9 mouse cellular contexts compared by ENCODE assay signal in genomic region chr5:124184898-124185701, GRCm38 (mm10).
DNase-seq lines count a peak whose midpoint lies in the region; ATAC-seq and TF ChIP-seq lines count a peak whose summit lies in the region.
"Had no signal": no experiment of that assay in that cellular context is flagged by ENCODE, and none has a peak within 500 bp of the region (broad histone marks: within the 10 kb centered on the region; RNA-seq: fewer than 3 reads in every experiment).

No protein-coding gene starts in this region.

- H3K4me1 ChIP-seq in heart, embryonic 12.5 days (replicated peaks) = peaks cover 71% of the 10 kb centered on the region
- H3K4me1 ChIP-seq in heart, postnatal 0 days (ENCODE audit: control insufficient read depth, insufficient read depth) = peaks cover 61% of the 10 kb centered on the region
- H3K4me1 ChIP-seq in lung, adult 2 months (ENCODE audit: control insufficient read depth, insufficient read depth, low read length) = peaks cover 27% of the 10 kb centered on the region

- no peak for TF ChIP-seq POLR2A in lung, adult 2 months (IDR thresholded peaks at IDR 0.05; ENCODE audit: borderline replicate concordance, extremely low read depth, low read depth, low read length)

- WGBS in heart, embryonic 12.5 days = 25% methylated on average over 15 of the region's 15 CpGs
- WGBS in heart, postnatal 0 days = 25% methylated on average over 15 of the region's 15 CpGs
- WGBS in lung, adult 2 months = 47% methylated on average over 15 of the region's 15 CpGs

- H3K9me3 ChIP-seq in heart, embryonic 12.5 days (replicated peaks) = no peaks in the 10 kb centered on the region
- no peaks in the 10 kb centered on the region for H3K9me3 ChIP-seq in heart, postnatal 0 days (replicated peaks; ENCODE audit: control insufficient read depth, low read length)

- H3K4me2 ChIP-seq in heart, embryonic 12.5 days = peak overlapping the region; percentile 58
- peak overlapping the region; percentile 42; the same call in 1 of the 2 replicates for H3K4me2 ChIP-seq in heart, postnatal 0 days (ENCODE audit: low read depth, low read length)

- TF ChIP-seq CTCF in heart, postnatal 0 days (IDR thresholded peaks at IDR 0.05; ENCODE audit: low read depth) = no peak
- no peak for TF ChIP-seq CTCF in lung, adult 2 months (IDR thresholded peaks at IDR 0.05; ENCODE audit: insufficient read depth, low read length)

- peak overlapping the region; percentile 6; the same call in 1 of the 2 replicates for H3K4me3 ChIP-seq in heart, embryonic 12.5 days
- H3K4me3 ChIP-seq in heart, postnatal 0 days (ENCODE audit: low read depth, low read length) = peak overlapping the region; percentile 17; the same call in 1 of the 2 replicates
- H3K4me3 ChIP-seq in lung, adult 2 months (replicated peaks; ENCODE audit: extremely low read depth, low read depth, low read length) = no peak overlapping the region

- TF ChIP-seq EP300 in heart, postnatal 0 days (IDR thresholded peaks at IDR 0.05; ENCODE audit: low read depth) = no peak

- H3K9ac ChIP-seq in heart, embryonic 12.5 days = peak overlapping the region; percentile 70
- H3K9ac ChIP-seq in heart, postnatal 0 days (replicated peaks; ENCODE audit: low read depth, low read length) = peak overlapping the region; percentile 51; the same call in 1 of the 2 replicates

- H3K27me3 ChIP-seq in heart, embryonic 12.5 days (replicated peaks) = no peaks in the 10 kb centered on the region
- no peaks in the 10 kb centered on the region for H3K27me3 ChIP-seq in heart, postnatal 0 days (ENCODE audit: control insufficient read depth, insufficient read depth, low read length)

- H3K27ac ChIP-seq in heart, embryonic 12.5 days (ENCODE audit: poor library complexity, severe bottlenecking) = peak overlapping the region; percentile 93
- peak overlapping the region; percentile 83 for H3K27ac ChIP-seq in heart, postnatal 0 days (ENCODE audit: low read depth)

- intact Hi-C loops in heart, postnatal 25 days (cut with DNase I) = no loop called here

- DNase-seq in heart, postnatal 25 days (ENCODE audit: low spot score) = no peak
- DNase-seq in T-cell, adult 2 months (ENCODE audit: low spot score) = peak; percentile 54
- DNase-seq in heart, postnatal 0 days (ENCODE audit: low spot score) = no peak
- peak; percentile 82 for DNase-seq in naive thymus-derived CD4-positive, alpha-beta T cell, adult 2 months (ENCODE audit: low read depth)
- no peak for DNase-seq in ovary, adult 18-20 months (ENCODE audit: low spot score)
- DNase-seq in lung, adult 2 months = no peak
- no peak for DNase-seq in natural killer cell, adult 2 months (ENCODE audit: low spot score in 2 of 2)
- DNase-seq: embryo, embryonic 11 days had no signal

- ATAC-seq in heart, embryonic 12.5 days (ENCODE audit: insufficient number of reproducible peaks, low FRiP score) = no peak
- 0 out of 2 replicates have a peak, but pooled peaks have one; percentile 17 for ATAC-seq in heart, postnatal 0 days (ENCODE audit: insufficient read depth, low read depth)

- H3K36me3 ChIP-seq in heart, embryonic 12.5 days = no peaks in the 10 kb centered on the region
- H3K36me3 ChIP-seq in heart, postnatal 0 days (replicated peaks; ENCODE audit: control insufficient read depth, insufficient read depth, low read length) = no peaks in the 10 kb centered on the region

Comparison
In these comparisons a context has a peak if more than half of its experiments do, and no peak if none do; other contexts are left out.
1. DNase-seq: peak in T-cell, adult 2 months (single experiment) and naive thymus-derived CD4-positive, alpha-beta T cell, adult 2 months (single experiment); none in heart, postnatal 25 days (single experiment), heart, postnatal 0 days (single experiment), ovary, adult 18-20 months (single experiment), lung, adult 2 months (single experiment) and natural killer cell, adult 2 months (0 of 2).